Mouse (Mus musculus) liver, postnatal 0 days (tissue): ENCODE data around the gene Als2.

Experiments used
- CTCF ChIP-seq: sonication (generic); IDR thresholded peaks from 2 replicates; pipeline ENCODE4 v1.5.1; 2016; ENCODE audit warnings: antibody characterized with exemption, low read depth
- EP300 ChIP-seq: IDR thresholded peaks from 2 replicates; pipeline ENCODE4 v1.6.1; 2016; ENCODE audit warnings: antibody characterized with exemption, low read depth, mild to moderate bottlenecking

DNA sequence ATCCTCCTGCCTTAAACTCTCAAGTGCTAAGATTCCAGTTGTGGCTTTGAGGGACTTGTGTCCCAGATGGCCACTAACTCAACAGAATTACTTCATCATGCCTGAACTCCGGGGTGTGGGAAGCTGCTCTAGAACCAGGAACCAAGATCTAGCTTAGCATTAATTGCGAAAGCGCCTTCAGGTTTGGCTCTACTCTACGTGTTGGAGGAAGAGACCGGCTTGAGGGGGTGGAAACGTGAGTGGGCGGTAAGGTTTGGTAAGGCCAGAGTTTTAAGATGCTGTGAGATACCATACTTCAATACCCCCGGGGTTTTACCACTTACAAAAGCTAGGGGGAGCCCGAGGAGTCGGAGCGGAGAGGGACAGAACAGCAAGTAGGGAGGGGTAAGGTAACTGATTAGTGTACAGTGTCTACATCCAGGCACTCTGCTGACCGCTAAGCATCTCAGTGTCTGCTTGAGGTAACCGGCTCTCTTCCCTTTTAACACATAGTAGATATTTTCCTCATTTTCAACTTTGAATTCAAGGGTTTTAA, 49.4 kb upstream of the Als2 start:
- TF ChIP-seq CTCF (peak; percentile 45), EP300 (no peak)
